Mouse (Mus musculus): ENCODE data around the gene Btbd17.

Btbd17 gene

GRCm38 (mm10) chr11:114795848-114796322 lies at the start of gene Btbd17:
Gene Btbd17, minus strand, starts transcription at chr11:114795945.
- DNase-seq: no peak

GRCm38 (mm10) chr11:114844464-114845220 lies 48.9 kb upstream of the Btbd17 start:
- peak; percentile 59 for DNase-seq

- no peak for DNase-seq
Observed at GRCm38 (mm10) chr11:114843818-114844463, 48.2 kb upstream of the Btbd17 start.

GRCm38 (mm10) chr11:114833166-114833565 lies 37.4 kb upstream of the Btbd17 start:
- no peak for DNase-seq

GRCm38 (mm10) chr11:114830433-114830773 lies 34.7 kb upstream of the Btbd17 start:
- DNase-seq: peak; percentile 76

- peak; percentile 92 for DNase-seq
Observed at GRCm38 (mm10) chr11:114829499-114830432, 34.0 kb upstream of the Btbd17 start.

- peak; percentile 90 for DNase-seq
Observed at GRCm38 (mm10) chr11:114826686-114827085, 30.9 kb upstream of the Btbd17 start.

GRCm38 (mm10) chr11:114823199-114823725 lies 27.5 kb upstream of the Btbd17 start:
- no peak for DNase-seq

- DNase-seq: peak; percentile 83
Observed at GRCm38 (mm10) chr11:114822727-114823126, 27.0 kb upstream of the Btbd17 start.

- DNase-seq: no peak
Observed at GRCm38 (mm10) chr11:114821325-114821724, 25.6 kb upstream of the Btbd17 start.

- DNase-seq: no peak
Observed at GRCm38 (mm10) chr11:114820444-114820843, 24.7 kb upstream of the Btbd17 start.

- DNase-seq: no peak
Observed at GRCm38 (mm10) chr11:114819110-114819509, 23.4 kb upstream of the Btbd17 start.

- no peak for DNase-seq
Observed at GRCm38 (mm10) chr11:114818185-114818584, 22.4 kb upstream of the Btbd17 start.

GRCm38 (mm10) chr11:114816934-114817333 lies 21.2 kb upstream of the Btbd17 start:
- no peak for DNase-seq

GRCm38 (mm10) chr11:114814873-114815592 lies 19.3 kb upstream of the Btbd17 start:
- DNase-seq: no peak

- peak; percentile 93 for DNase-seq
Observed at GRCm38 (mm10) chr11:114812731-114813240, 17.0 kb upstream of the Btbd17 start.

GRCm38 (mm10) chr11:114810344-114810743 lies 14.6 kb upstream of the Btbd17 start:
- DNase-seq: no peak

- DNase-seq: no peak
Observed at GRCm38 (mm10) chr11:114809371-114809770, 13.6 kb upstream of the Btbd17 start.

- DNase-seq: no peak
Observed at GRCm38 (mm10) chr11:114807686-114808427, 12.1 kb upstream of the Btbd17 start.

- DNase-seq: no peak
Observed at GRCm38 (mm10) chr11:114807025-114807424, 11.3 kb upstream of the Btbd17 start.

GRCm38 (mm10) chr11:114803990-114804389 lies 8.2 kb upstream of the Btbd17 start:
- DNase-seq: no peak
